Mouse (Mus musculus): ENCODE data around the gene Slc39a8.

Slc39a8 gene

DNA sequence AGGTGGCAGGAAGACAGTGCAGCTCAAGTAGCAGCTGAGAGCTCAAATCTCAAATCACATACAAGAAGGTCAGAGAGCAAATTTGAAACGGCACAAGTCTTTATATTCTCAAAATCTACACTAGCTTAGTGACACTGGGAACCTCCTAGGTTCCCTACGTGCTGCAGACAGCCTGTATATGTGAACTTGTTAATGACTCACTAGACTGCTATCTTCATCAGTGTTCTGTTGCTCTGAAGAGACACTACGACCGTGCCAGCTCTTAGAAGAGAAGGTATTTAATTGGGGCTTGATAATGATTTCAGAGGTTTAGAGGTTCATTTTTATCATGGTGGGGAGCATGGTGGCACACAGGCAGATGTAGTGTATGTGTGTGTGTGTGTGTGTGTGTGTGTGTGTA is 94.2 kb downstream of the Slc39a8 start:
- no peak for DNase-seq

DNA sequence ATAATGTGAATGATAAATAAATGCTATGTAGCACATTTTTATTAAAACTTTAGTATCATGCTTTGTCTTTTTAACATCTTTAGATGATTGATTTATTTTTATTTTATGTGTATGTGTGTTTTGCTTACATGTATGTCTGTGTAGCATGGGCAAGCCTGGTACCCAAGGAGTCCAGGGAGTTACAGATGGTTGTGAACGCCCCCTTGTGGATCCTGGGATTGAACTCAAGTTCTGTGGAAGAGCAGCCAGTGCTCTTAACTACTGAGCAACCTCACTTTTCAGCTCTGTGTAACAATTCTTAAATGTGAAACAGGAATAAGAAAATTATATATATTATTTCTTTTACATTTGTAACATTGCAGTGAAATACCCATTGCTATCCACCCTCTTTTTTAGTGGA is 101.7 kb downstream of the Slc39a8 start:
- DNase-seq = peak; percentile 4

DNA sequence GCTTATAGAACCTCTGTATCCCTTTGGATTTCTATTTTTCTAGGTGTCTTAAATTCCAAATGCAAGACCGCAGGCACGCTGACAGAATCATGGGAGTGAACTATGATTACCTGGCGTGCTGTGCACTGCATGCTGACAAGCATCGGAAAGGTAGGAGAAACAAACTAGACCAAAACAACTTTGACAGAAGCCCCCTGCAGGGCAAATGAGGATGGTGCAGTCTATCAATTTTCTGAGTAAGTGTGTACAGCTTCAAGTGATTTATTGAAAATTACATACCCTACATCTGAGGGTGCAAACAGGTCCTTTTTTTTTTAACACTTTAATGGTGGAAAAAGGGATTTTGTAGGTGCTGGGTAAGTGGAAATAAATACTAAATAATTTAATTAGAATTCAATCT is 103.1 kb downstream of the Slc39a8 start:
- DNase-seq = no peak

DNA sequence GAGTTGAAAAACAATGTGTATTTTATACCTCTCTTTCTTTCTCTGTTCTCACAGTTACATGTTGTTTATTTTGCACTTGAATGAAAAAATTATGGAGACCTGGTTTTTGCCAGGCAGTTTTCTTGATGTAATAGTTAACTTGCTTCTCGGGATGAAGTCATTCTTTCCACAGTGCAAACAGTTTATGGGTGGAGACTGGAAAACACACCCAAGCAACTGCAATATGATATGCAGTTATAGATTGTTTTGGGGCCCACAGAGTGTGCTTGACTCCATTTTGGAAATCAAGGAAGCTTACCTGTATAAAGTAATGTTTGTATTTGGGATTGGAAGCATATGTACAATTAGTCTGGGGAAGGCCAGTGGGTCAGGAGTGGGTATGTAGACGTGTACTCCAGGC is 112.4 kb downstream of the Slc39a8 start:
- DNase-seq = no peak

Data from lung, postnatal 10 days (tissue).